Mouse (Mus musculus): Measurements from ENCODE around the gene Ndufaf5. TPM values are rescaled to one million over a fixed set of nuclear protein-coding genes. Genes with fewer than 3 reads are reported as not detected.

The Ndufaf5 gene
- polyA plus RNA-seq, 1 experiment = 1.8 TPM

GRCm38 (mm10) chr2:140215965-140216364, 45.5 kb downstream of the Ndufaf5 start:
- H3K4me1 ChIP-seq (ENCODE audit: control insufficient read depth, insufficient read depth, insufficient read length) = no peaks in the 10 kb centered on the region
- no peak for TF ChIP-seq CTCF (IDR thresholded peaks at IDR 0.05; ENCODE audit: extremely low read depth, insufficient read depth, insufficient read length, insufficient replicate concordance)
- no peak for DNase-seq (ENCODE audit: low read depth in 1 of 2, low spot score in 2 of 2)
- no peak overlapping the region for H3K27ac ChIP-seq (ENCODE audit: insufficient read depth, low read length)
- no peaks in the 10 kb centered on the region for H3K36me3 ChIP-seq (ENCODE audit: control insufficient read depth, insufficient read depth, low read length)
- 82% methylated on average over 1 of the region's 1 CpGs for WGBS
- no peaks in the 10 kb centered on the region for H3K27me3 ChIP-seq (ENCODE audit: control insufficient read depth, insufficient read depth, low read length)
- no peak overlapping the region for H3K4me3 ChIP-seq (ENCODE audit: extremely low read depth, insufficient read depth, insufficient read length)

GRCm38 (mm10) chr2:140220325-140220724, 49.9 kb downstream of the Ndufaf5 start:
- TF ChIP-seq POLR2A (IDR thresholded peaks at IDR 0.05; ENCODE audit: low read depth, low read length) = no peak
- TF ChIP-seq CTCF (IDR thresholded peaks at IDR 0.05; ENCODE audit: extremely low read depth, insufficient read depth, insufficient read length, insufficient replicate concordance) = no peak
- H3K27ac ChIP-seq (ENCODE audit: insufficient read depth, low read length) = no peak overlapping the region
- H3K4me1 ChIP-seq (ENCODE audit: control insufficient read depth, insufficient read depth, insufficient read length) = no peaks in the 10 kb centered on the region
- no peak for DNase-seq (ENCODE audit: low read depth in 1 of 2, low spot score in 2 of 2)
- H3K27me3 ChIP-seq (ENCODE audit: control insufficient read depth, insufficient read depth, low read length) = no peaks in the 10 kb centered on the region
- no peak overlapping the region for H3K4me3 ChIP-seq (ENCODE audit: extremely low read depth, insufficient read depth, insufficient read length)
- 85% methylated on average over 8 of the region's 8 CpGs for WGBS
- H3K36me3 ChIP-seq (ENCODE audit: control insufficient read depth, insufficient read depth, low read length) = no peaks in the 10 kb centered on the region

- TF ChIP-seq CTCF (IDR thresholded peaks at IDR 0.05; ENCODE audit: extremely low read depth, insufficient read depth, insufficient read length, insufficient replicate concordance) = no peak
- no peak for TF ChIP-seq POLR2A (IDR thresholded peaks at IDR 0.05; ENCODE audit: low read depth, low read length)
- WGBS = 45% methylated on average over 1 of the region's 1 CpGs
- H3K4me3 ChIP-seq (ENCODE audit: extremely low read depth, insufficient read depth, insufficient read length) = no peak overlapping the region
- no peak for DNase-seq (ENCODE audit: low read depth in 1 of 2, low spot score in 2 of 2)
- H3K27ac ChIP-seq (ENCODE audit: insufficient read depth, low read length) = no peak overlapping the region
- H3K36me3 ChIP-seq (ENCODE audit: control insufficient read depth, insufficient read depth, low read length) = no peaks in the 10 kb centered on the region
- H3K4me1 ChIP-seq (ENCODE audit: control insufficient read depth, insufficient read depth, insufficient read length) = no peaks in the 10 kb centered on the region
- H3K27me3 ChIP-seq (ENCODE audit: control insufficient read depth, insufficient read depth, low read length) = no peaks in the 10 kb centered on the region
These were observed 59.8 kb downstream of the Ndufaf5 start for GRCm38 (mm10) chr2:140230295-140230694.

GRCm38 (mm10) chr2:140237245-140237644, 66.8 kb downstream of the Ndufaf5 start:
- WGBS = 68% methylated on average over 6 of the region's 6 CpGs
- H3K27ac ChIP-seq (ENCODE audit: insufficient read depth, low read length) = no peak overlapping the region
- no peaks in the 10 kb centered on the region for H3K36me3 ChIP-seq (ENCODE audit: control insufficient read depth, insufficient read depth, low read length)
- no peaks in the 10 kb centered on the region for H3K4me1 ChIP-seq (ENCODE audit: control insufficient read depth, insufficient read depth, insufficient read length)
- no peak for TF ChIP-seq POLR2A (IDR thresholded peaks at IDR 0.05; ENCODE audit: low read depth, low read length)
- no peak for TF ChIP-seq CTCF (IDR thresholded peaks at IDR 0.05; ENCODE audit: extremely low read depth, insufficient read depth, insufficient read length, insufficient replicate concordance)
- no peak overlapping the region for H3K4me3 ChIP-seq (ENCODE audit: extremely low read depth, insufficient read depth, insufficient read length)
- DNase-seq (ENCODE audit: low read depth in 1 of 2, low spot score in 2 of 2) = no peak
- H3K27me3 ChIP-seq (ENCODE audit: control insufficient read depth, insufficient read depth, low read length) = no peaks in the 10 kb centered on the region

- no peaks in the 10 kb centered on the region for H3K36me3 ChIP-seq (ENCODE audit: control insufficient read depth, insufficient read depth, low read length)
- no peaks in the 10 kb centered on the region for H3K4me1 ChIP-seq (ENCODE audit: control insufficient read depth, insufficient read depth, insufficient read length)
- no peaks in the 10 kb centered on the region for H3K27me3 ChIP-seq (ENCODE audit: control insufficient read depth, insufficient read depth, low read length)
- no peak overlapping the region for H3K27ac ChIP-seq (ENCODE audit: insufficient read depth, low read length)
- no peak for TF ChIP-seq CTCF (IDR thresholded peaks at IDR 0.05; ENCODE audit: extremely low read depth, insufficient read depth, insufficient read length, insufficient replicate concordance)
- TF ChIP-seq POLR2A (IDR thresholded peaks at IDR 0.05; ENCODE audit: low read depth, low read length) = no peak
- no peak for DNase-seq (ENCODE audit: low read depth in 1 of 2, low spot score in 2 of 2)
- WGBS = 77% methylated on average over 5 of the region's 5 CpGs
- H3K4me3 ChIP-seq (ENCODE audit: extremely low read depth, insufficient read depth, insufficient read length) = no peak overlapping the region
These were observed 71.9 kb downstream of the Ndufaf5 start for GRCm38 (mm10) chr2:140242398-140242797.

GRCm38 (mm10) chr2:140243105-140243504, 72.7 kb downstream of the Ndufaf5 start:
- H3K4me1 ChIP-seq (ENCODE audit: control insufficient read depth, insufficient read depth, insufficient read length) = no peaks in the 10 kb centered on the region
- H3K27ac ChIP-seq (ENCODE audit: insufficient read depth, low read length) = no peak overlapping the region
- H3K36me3 ChIP-seq (ENCODE audit: control insufficient read depth, insufficient read depth, low read length) = no peaks in the 10 kb centered on the region
- no peak for TF ChIP-seq CTCF (IDR thresholded peaks at IDR 0.05; ENCODE audit: extremely low read depth, insufficient read depth, insufficient read length, insufficient replicate concordance)
- no peak for TF ChIP-seq POLR2A (IDR thresholded peaks at IDR 0.05; ENCODE audit: low read depth, low read length)
- 94% methylated on average over 5 of the region's 5 CpGs for WGBS
- H3K4me3 ChIP-seq (ENCODE audit: extremely low read depth, insufficient read depth, insufficient read length) = no peak overlapping the region
- H3K27me3 ChIP-seq (ENCODE audit: control insufficient read depth, insufficient read depth, low read length) = no peaks in the 10 kb centered on the region
- no peak for DNase-seq (ENCODE audit: low read depth in 1 of 2, low spot score in 2 of 2)

Other genes with a start within 250 kb of the Ndufaf5 start
- gene Tasp1, start 103.8 kb upstream of the Ndufaf5 start, polyA plus RNA-seq (2012; rRNA removed) = 2.1 TPM in 2 replicates
- not detected in 2 replicates for gene Gm17374, start 18.6 kb upstream of the Ndufaf5 start, polyA plus RNA-seq (2012; rRNA removed)
- 0.39 and 0.54 TPM in 2 replicates for gene Esf1, start 85 bp upstream of the Ndufaf5 start, polyA plus RNA-seq (2012; rRNA removed)
- gene Sel1l2, start 219.1 kb downstream of the Ndufaf5 start, polyA plus RNA-seq (2012; rRNA removed) = not detected in 2 replicates
- 1.0 and 2.2 TPM in 2 replicates for gene Macrod2, start 224.7 kb downstream of the Ndufaf5 start, polyA plus RNA-seq (2012; rRNA removed)